Mouse (Mus musculus): ENCODE measurements at regions not wholly inside any gene's neighbourhood (a gene's known extent, or its start where the extent isn't known, plus 50 kb on each side); places are given as distances from the start of the nearest gene placed in this dataset.

- H3K4me3 ChIP-seq = no peak overlapping the region
- no peaks in the 10 kb centered on the region for H3K27me3 ChIP-seq
- no peaks in the 10 kb centered on the region for H3K36me3 ChIP-seq
- ATAC-seq (replicated peaks; ENCODE audit: insufficient number of reproducible peaks, insufficient read depth, low FRiP score, low read depth) = no peak
- no peak overlapping the region for H3K4me2 ChIP-seq
- no peaks in the 10 kb centered on the region for H3K9me3 ChIP-seq (replicated peaks)
- no peaks in the 10 kb centered on the region for H3K4me1 ChIP-seq (replicated peaks)
- no peak overlapping the region for H3K27ac ChIP-seq
- H3K9ac ChIP-seq = no peak overlapping the region
- WGBS = 44% methylated on average over 8 of the region's 8 CpGs
These were observed 127.1 kb upstream of the Col8a1 start for GRCm38 (mm10) chr16:57881575-57882094.

DNA sequence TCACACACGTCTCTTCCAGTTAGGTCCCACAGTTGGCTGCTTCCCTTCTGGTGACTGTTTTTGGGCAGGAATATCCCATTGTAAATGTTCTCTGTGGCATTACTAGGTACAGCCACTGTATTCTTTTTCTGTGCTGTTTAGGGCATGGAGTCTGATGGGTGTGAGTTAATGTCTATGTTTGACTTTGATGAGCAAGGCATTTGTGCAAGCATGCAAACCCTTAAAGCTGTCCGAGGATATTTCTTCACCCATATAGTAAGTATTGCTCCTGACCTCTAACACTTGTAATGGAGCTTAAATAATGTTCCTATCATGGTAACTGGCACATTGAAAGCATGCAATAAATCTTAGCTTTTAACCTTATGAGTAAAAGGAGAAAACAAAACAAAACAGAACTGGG lies 133.6 kb upstream of the Col8a1 start:
- H3K4me1 ChIP-seq (replicated peaks) = no peaks in the 10 kb centered on the region
- H3K27ac ChIP-seq = no peak overlapping the region
- H3K36me3 ChIP-seq = no peaks in the 10 kb centered on the region
- H3K9me3 ChIP-seq (replicated peaks) = no peaks in the 10 kb centered on the region
- H3K4me3 ChIP-seq = no peak overlapping the region
- ATAC-seq (replicated peaks; ENCODE audit: insufficient number of reproducible peaks, insufficient read depth, low FRiP score, low read depth) = no peak
- WGBS = 70% methylated on average over 2 of the region's 2 CpGs
- H3K4me2 ChIP-seq = no peak overlapping the region
- H3K27me3 ChIP-seq = no peaks in the 10 kb centered on the region
- no peak overlapping the region for H3K9ac ChIP-seq

GRCm38 (mm10) chr16:57888553-57888952 lies 134.0 kb upstream of the Col8a1 start:
- Histone ChIP-seq H3K9ac (no peak overlapping the region), H3K4me3 (no peak overlapping the region), H3K27ac (no peak overlapping the region), H3K4me2 (no peak overlapping the region), H3K9me3 (replicated peaks) (no peaks in the 10 kb centered on the region), H3K27me3 (no peaks in the 10 kb centered on the region), H3K4me1 (replicated peaks) (no peaks in the 10 kb centered on the region), H3K36me3 (no peaks in the 10 kb centered on the region)
- WGBS = 55% methylated on average over 2 of the region's 2 CpGs
- ATAC-seq (replicated peaks; ENCODE audit: insufficient number of reproducible peaks, insufficient read depth, low FRiP score, low read depth) = no peak

- ATAC-seq (replicated peaks; ENCODE audit: insufficient number of reproducible peaks, insufficient read depth, low FRiP score, low read depth) = no peak
- H3K4me1 ChIP-seq (replicated peaks) = no peaks in the 10 kb centered on the region
- no peak overlapping the region for H3K4me3 ChIP-seq
- no peak overlapping the region for H3K4me2 ChIP-seq
- H3K9ac ChIP-seq = no peak overlapping the region
- H3K9me3 ChIP-seq (replicated peaks) = no peaks in the 10 kb centered on the region
- H3K27ac ChIP-seq = no peak overlapping the region
- WGBS = 81% methylated on average over 5 of the region's 5 CpGs
- H3K27me3 ChIP-seq = no peaks in the 10 kb centered on the region
- H3K36me3 ChIP-seq = no peaks in the 10 kb centered on the region
These were observed 135.6 kb upstream of the Col8a1 start for GRCm38 (mm10) chr16:57890135-57890534.

DNA sequence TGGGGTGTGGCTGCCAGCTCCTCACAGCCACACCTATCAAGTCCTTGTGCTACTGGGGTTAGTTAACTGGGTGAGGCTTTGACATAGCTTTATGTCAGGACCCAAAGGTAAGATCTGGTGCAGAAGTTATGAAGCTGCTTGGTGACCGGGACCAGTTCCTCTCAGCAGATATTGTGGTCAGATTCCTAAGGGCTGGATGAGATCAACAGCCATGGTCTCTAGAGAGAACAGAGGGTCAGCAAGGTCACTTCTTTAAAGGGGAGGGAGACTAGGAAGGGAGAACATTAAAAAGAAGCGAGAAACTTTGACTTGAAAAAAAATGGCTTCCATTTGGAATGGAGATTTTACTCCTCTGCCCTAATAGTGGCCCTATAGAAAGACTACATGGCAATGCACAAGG lies 138.6 kb upstream of the Col8a1 start:
- 72% methylated on average over 2 of the region's 2 CpGs for WGBS
- ATAC-seq (replicated peaks; ENCODE audit: insufficient number of reproducible peaks, insufficient read depth, low FRiP score, low read depth) = no peak
- H3K4me1 ChIP-seq (replicated peaks) = no peaks in the 10 kb centered on the region
- H3K9me3 ChIP-seq (replicated peaks) = no peaks in the 10 kb centered on the region
- H3K4me3 ChIP-seq = no peak overlapping the region
- H3K27me3 ChIP-seq = no peaks in the 10 kb centered on the region
- H3K27ac ChIP-seq = no peak overlapping the region
- no peak overlapping the region for H3K9ac ChIP-seq
- H3K36me3 ChIP-seq = no peaks in the 10 kb centered on the region
- no peak overlapping the region for H3K4me2 ChIP-seq

GRCm38 (mm10) chr16:57893698-57894352 lies 139.3 kb upstream of the Col8a1 start:
- Histone ChIP-seq H3K36me3 (no peaks in the 10 kb centered on the region), H3K9me3 (replicated peaks) (no peaks in the 10 kb centered on the region), H3K9ac (no peak overlapping the region), H3K4me2 (no peak overlapping the region), H3K27ac (no peak overlapping the region), H3K4me3 (no peak overlapping the region), H3K4me1 (replicated peaks) (no peaks in the 10 kb centered on the region), H3K27me3 (no peaks in the 10 kb centered on the region)
- WGBS = 70% methylated on average over 5 of the region's 5 CpGs
- no peak for ATAC-seq (replicated peaks; ENCODE audit: insufficient number of reproducible peaks, insufficient read depth, low FRiP score, low read depth)

GRCm38 (mm10) chr16:57901006-57901405 lies 146.5 kb upstream of the Col8a1 start:
- Histone ChIP-seq H3K27me3 (no peaks in the 10 kb centered on the region), H3K27ac (no peak overlapping the region), H3K4me2 (no peak overlapping the region), H3K36me3 (no peaks in the 10 kb centered on the region), H3K9ac (no peak overlapping the region), H3K4me1 (replicated peaks) (0 out of 2 replicates have a peak, but pooled peaks cover 2% of the 10 kb centered on the region), H3K4me3 (no peak overlapping the region), H3K9me3 (replicated peaks) (no peaks in the 10 kb centered on the region)
- 46% methylated on average over 4 of the region's 4 CpGs for WGBS
- ATAC-seq (replicated peaks; ENCODE audit: insufficient number of reproducible peaks, insufficient read depth, low FRiP score, low read depth) = no peak

- H3K9ac ChIP-seq = no peak overlapping the region
- H3K4me3 ChIP-seq = no peak overlapping the region
- no peaks in the 10 kb centered on the region for H3K9me3 ChIP-seq (replicated peaks)
- H3K27me3 ChIP-seq = no peaks in the 10 kb centered on the region
- 70% methylated on average over 3 of the region's 3 CpGs for WGBS
- H3K4me2 ChIP-seq = no peak overlapping the region
- H3K27ac ChIP-seq = no peak overlapping the region
- 0 out of 2 replicates have a peak, but pooled peaks cover 2% of the 10 kb centered on the region for H3K4me1 ChIP-seq (replicated peaks)
- no peak for ATAC-seq (replicated peaks; ENCODE audit: insufficient number of reproducible peaks, insufficient read depth, low FRiP score, low read depth)
- no peaks in the 10 kb centered on the region for H3K36me3 ChIP-seq
These were observed 148.0 kb upstream of the Col8a1 start for GRCm38 (mm10) chr16:57902498-57902897.

- no peaks in the 10 kb centered on the region for H3K4me1 ChIP-seq (replicated peaks)
- H3K36me3 ChIP-seq = no peaks in the 10 kb centered on the region
- ATAC-seq (replicated peaks; ENCODE audit: insufficient number of reproducible peaks, insufficient read depth, low FRiP score, low read depth) = no peak
- H3K4me3 ChIP-seq = no peak overlapping the region
- no peak overlapping the region for H3K9ac ChIP-seq
- WGBS = 50% methylated on average over 2 of the region's 2 CpGs
- no peak overlapping the region for H3K27ac ChIP-seq
- H3K27me3 ChIP-seq = no peaks in the 10 kb centered on the region
- no peak overlapping the region for H3K4me2 ChIP-seq
- H3K9me3 ChIP-seq (replicated peaks) = no peaks in the 10 kb centered on the region
These were observed 157.5 kb upstream of the Col8a1 start for GRCm38 (mm10) chr16:57912001-57912400.

GRCm38 (mm10) chr16:57914506-57914905 lies 160.0 kb upstream of the Col8a1 start:
- no peaks in the 10 kb centered on the region for H3K27me3 ChIP-seq
- H3K27ac ChIP-seq = no peak overlapping the region
- 50% methylated on average over 1 of the region's 1 CpGs for WGBS
- no peak overlapping the region for H3K4me2 ChIP-seq
- H3K9ac ChIP-seq = no peak overlapping the region
- H3K4me1 ChIP-seq (replicated peaks) = no peaks in the 10 kb centered on the region
- H3K4me3 ChIP-seq = no peak overlapping the region
- no peaks in the 10 kb centered on the region for H3K36me3 ChIP-seq
- no peaks in the 10 kb centered on the region for H3K9me3 ChIP-seq (replicated peaks)
- no peak for ATAC-seq (replicated peaks; ENCODE audit: insufficient number of reproducible peaks, insufficient read depth, low FRiP score, low read depth)

DNA sequence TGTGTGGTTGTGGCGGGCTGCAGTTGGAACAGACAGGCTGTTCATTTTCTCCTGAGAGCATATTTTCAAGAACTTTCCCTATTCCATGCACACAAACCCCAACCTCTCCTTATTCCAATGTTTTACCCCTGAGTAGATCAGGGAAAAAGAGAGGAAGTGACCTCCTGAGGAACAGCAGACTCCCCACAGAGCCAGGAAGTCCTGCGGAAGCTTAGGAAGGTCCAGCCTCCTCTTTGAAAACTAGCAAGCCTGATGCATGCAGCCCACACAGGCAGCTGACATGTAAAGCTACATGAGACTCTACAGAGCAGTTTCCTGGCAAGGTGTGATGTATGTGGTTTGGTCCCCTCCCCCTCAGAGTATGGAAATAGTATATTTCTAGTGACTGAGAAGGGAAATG lies 160.9 kb upstream of the Col8a1 start:
- 62% methylated on average over 2 of the region's 2 CpGs for WGBS

DNA sequence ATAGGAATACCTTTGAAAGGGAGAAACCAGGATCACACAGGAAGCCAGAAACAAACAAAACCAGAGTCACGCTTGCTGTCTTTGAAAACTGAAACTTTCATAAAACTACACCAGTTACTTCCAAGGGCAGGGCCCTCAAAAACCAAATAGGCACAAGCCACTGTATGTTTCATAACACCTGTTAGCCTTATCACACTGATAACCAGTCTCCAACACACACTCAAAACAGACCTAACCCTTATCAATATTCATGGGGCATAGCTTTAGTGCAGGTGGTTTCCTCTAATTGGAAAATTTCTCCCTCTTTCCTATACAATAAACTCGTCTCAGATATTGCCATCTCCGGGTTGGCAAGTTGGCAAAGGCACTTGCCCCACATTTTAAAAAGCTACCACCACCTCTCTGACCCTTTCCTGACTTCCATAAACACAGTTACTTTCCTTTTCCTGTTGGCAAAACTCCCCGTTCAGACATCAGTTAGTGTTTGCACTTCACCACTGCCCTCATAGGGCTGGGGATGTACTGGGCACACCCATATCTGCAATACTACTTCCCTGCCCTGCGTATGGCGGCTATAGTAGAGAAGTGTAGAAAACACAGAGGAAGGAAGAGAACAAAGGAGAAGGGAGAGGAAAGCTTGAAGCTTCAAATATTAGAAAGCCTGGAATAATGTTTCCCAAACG lies 169.1 kb upstream of the Col8a1 start:
- H3K4me2 ChIP-seq = no peak overlapping the region
- no peaks in the 10 kb centered on the region for H3K27me3 ChIP-seq
- H3K9me3 ChIP-seq (replicated peaks) = no peaks in the 10 kb centered on the region
- H3K9ac ChIP-seq = no peak overlapping the region
- no peak for ATAC-seq (replicated peaks; ENCODE audit: insufficient number of reproducible peaks, insufficient read depth, low FRiP score, low read depth)
- H3K4me1 ChIP-seq (replicated peaks) = 0 out of 2 replicates have a peak, but pooled peaks cover 3% of the 10 kb centered on the region
- no peak overlapping the region for H3K4me3 ChIP-seq
- H3K27ac ChIP-seq = no peak overlapping the region
- H3K36me3 ChIP-seq = no peaks in the 10 kb centered on the region
- WGBS = 57% methylated on average over 7 of the region's 7 CpGs

More for the DNA sequence above, 160.9 kb upstream of the Col8a1 start:
- Histone ChIP-seq H3K27ac (no peak overlapping the region), H3K9me3 (replicated peaks) (no peaks in the 10 kb centered on the region), H3K36me3 (no peaks in the 10 kb centered on the region), H3K9ac (no peak overlapping the region), H3K27me3 (no peaks in the 10 kb centered on the region), H3K4me3 (no peak overlapping the region), H3K4me2 (no peak overlapping the region), H3K4me1 (replicated peaks) (no peaks in the 10 kb centered on the region)
- 0 out of 2 replicates have a peak, but pooled peaks have one; percentile 14 for ATAC-seq (replicated peaks; ENCODE audit: insufficient number of reproducible peaks, insufficient read depth, low FRiP score, low read depth)
